Mouse (Mus musculus): ENCODE results near the gene Arsg. TPM values are rescaled to one million over a fixed set of nuclear protein-coding genes. Genes with fewer than 3 reads are reported as not detected.

The Arsg gene
- total RNA-seq, 2 experiments from 2014 or later = 1.4 to 1.5 TPM

DNA sequence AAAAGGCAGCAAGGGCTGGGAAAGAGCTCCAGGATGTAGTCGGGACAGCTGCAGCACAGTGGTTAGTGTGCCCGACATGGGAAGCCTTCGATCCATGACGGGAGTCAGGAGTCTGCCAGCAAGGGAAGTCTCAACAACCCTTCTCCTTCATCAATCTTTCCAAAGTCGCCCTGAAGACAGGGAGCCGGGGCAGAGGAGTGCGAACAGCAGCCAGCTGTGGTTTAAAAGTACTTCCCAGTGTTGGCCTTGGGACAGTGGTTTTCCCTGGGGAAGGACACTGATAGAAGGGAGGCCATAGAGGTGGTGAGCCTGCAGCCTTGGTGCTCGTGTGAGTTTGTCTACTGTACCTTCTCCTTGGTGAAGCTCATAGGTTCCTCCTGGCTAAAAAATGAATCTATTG lies 6.2 kb upstream of the Arsg start:
- ATAC-seq (replicated peaks; ENCODE audit: poor library complexity, severe bottlenecking) = no peak

DNA sequence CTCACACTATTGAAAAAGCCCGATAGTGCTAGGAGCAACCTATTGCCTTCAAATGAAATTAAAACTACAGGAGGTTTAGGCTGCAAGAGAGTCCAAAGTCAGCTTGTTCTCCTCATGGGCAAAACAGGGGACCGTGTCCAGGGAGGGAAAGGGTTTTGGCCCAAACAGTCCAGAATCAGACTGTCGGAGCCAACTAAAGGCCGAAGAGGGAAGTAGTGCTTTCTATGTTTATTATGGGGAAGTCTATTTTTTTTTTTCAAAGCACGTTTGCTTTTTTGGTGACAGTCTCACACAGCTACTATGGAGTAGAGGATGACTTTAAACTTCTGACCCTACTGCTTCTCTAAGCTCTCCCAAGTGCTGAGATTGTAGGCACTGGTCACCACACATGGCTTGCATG lies 5.0 kb upstream of the Arsg start:
- ATAC-seq (replicated peaks; ENCODE audit: poor library complexity, severe bottlenecking) = peak; percentile 28

GRCm38 (mm10) chr11:109470170-109470569 lies 3.0 kb upstream of the Arsg start:
- ATAC-seq (replicated peaks; ENCODE audit: poor library complexity, severe bottlenecking) = no peak

- no peak for ATAC-seq (replicated peaks; ENCODE audit: poor library complexity, severe bottlenecking)
Observed at GRCm38 (mm10) chr11:109470921-109471861, 2.0 kb upstream of the Arsg start.

DNA sequence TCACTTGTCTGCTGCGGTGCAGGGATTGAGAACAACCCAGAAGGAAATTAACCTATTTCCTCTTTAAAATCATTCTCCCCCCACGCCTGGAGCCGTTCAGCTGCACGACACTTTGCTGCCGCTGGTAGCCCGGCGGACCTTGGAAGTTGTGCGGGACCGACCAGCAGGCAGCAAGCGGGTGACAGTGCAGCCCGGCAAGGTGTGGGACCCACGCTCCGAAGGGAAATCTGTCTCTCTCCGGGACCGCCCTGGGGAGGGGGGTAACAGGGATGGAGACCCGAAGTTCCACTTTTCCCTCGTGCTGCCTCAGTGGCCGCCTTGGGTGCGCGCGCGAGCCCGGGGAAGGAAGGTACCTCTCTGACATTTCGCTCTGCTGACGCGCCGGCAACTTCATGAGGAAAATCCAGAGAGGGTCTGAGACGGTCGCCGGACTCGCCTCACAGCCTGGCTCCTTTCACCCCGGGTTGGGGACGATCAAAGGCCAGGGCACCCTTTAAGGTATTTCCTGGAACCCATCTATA lies 943 bp upstream of the Arsg start:
- peak; percentile 9 for ATAC-seq (replicated peaks; ENCODE audit: poor library complexity, severe bottlenecking)

GRCm38 (mm10) chr11:109472821-109473170 lies 378 bp upstream of the Arsg start:
- no peak for ATAC-seq (replicated peaks; ENCODE audit: poor library complexity, severe bottlenecking)

- peak; percentile 10 for ATAC-seq (replicated peaks; ENCODE audit: poor library complexity, severe bottlenecking)
Observed at GRCm38 (mm10) chr11:109474086-109474742, 1.0 kb downstream of the Arsg start.

GRCm38 (mm10) chr11:109474836-109475235 lies 1.7 kb downstream of the Arsg start:
- no peak for ATAC-seq (replicated peaks; ENCODE audit: poor library complexity, severe bottlenecking)

GRCm38 (mm10) chr11:109475717-109476116 lies 2.5 kb downstream of the Arsg start:
- ATAC-seq (replicated peaks; ENCODE audit: poor library complexity, severe bottlenecking) = no peak

- no peak for ATAC-seq (replicated peaks; ENCODE audit: poor library complexity, severe bottlenecking)
Observed at GRCm38 (mm10) chr11:109476241-109476640, 3.1 kb downstream of the Arsg start.

DNA sequence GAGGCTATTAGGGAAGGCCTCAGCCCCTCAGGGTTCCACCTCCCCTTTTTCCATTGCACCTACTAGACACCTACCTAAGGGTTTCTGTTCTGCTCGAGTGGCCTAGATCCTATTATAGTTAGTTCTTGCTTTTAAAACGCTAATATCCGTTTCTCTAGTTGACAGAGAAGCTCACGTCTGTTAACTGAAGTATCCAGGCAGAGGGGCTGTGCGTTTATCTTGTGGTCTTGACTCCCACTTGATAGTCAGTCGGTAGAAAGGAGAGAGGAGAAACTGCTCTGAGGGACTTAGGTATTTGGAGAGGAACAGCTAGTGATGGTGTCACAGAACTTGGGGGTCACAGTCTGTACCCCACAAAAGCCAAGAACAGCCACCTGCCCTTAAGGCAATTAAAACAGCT lies 3.5 kb downstream of the Arsg start:
- ATAC-seq (replicated peaks; ENCODE audit: poor library complexity, severe bottlenecking) = no peak

DNA sequence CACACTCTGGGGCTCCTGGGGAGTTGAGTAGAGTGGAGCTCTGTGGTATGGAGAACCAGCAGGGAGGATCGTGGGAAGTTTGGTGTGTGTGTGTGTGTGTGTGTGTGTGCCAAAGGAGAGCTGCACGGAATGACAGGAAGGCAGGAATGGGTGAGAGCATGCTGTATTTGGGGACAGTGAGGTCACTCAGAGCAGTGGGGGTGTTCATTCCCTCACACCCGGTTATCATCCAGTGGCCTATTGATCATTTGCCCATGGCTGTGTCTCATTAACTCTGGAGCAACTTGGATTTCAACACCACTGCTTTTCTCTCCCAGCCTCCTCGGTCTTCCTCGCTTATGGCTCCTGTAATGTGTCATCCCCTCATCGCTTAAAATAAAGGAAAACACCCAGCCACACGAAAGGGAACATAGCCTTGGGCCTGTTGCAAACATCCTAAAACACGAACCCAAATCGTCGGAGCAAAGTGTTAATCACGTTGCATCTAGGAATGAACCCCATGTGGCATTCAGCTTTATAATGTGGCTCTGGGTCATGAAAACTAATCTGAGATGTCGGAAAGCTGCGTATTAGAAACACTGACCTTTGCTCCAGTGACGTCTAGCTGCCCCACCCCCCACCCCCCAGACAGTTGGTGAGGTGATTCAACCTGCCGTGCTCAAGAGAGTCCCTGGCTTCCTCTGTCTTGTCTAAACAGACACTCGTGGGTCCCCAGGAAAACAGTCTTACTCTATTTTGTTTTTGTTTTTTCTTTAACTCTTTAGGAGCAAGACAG lies 4.6 kb downstream of the Arsg start:
- no peak for ATAC-seq (replicated peaks; ENCODE audit: poor library complexity, severe bottlenecking)

DNA sequence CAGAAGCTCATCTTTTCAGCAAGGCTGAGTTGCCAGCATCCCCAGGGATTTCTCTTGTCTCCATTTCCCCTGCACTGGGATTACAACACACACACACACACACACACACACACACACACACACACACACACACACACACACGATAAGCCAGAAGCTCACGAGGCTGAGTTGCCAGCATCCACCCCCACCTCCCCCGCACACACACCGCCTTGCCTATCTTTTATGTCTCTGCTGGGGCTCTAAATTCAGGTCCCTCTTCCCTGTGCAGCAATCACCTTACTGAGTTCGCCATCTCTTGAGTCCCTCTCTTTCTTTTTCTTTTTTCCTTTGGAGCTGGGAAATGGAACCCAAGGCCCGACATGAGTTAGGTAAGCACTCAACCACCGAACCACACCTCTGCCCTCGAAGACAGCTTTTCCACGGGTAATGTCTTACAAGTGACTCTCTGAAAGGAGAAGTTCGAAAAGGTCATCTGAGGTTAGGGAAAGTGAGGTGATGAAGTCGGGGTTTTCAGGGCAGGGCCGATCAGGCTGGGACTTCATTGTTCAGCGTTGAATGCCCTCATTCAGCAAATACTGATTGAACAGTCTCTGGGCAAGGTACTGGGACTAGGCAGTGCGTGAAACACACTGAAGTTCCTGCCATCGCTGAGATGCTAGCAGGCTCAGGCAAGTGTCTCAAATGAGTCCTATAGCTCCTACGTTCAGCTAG lies 6.6 kb downstream of the Arsg start:
- ATAC-seq (replicated peaks; ENCODE audit: poor library complexity, severe bottlenecking) = peak; percentile 80

GRCm38 (mm10) chr11:109480440-109480839 lies 7.3 kb downstream of the Arsg start:
- peak; percentile 85 for ATAC-seq (replicated peaks; ENCODE audit: poor library complexity, severe bottlenecking)

DNA sequence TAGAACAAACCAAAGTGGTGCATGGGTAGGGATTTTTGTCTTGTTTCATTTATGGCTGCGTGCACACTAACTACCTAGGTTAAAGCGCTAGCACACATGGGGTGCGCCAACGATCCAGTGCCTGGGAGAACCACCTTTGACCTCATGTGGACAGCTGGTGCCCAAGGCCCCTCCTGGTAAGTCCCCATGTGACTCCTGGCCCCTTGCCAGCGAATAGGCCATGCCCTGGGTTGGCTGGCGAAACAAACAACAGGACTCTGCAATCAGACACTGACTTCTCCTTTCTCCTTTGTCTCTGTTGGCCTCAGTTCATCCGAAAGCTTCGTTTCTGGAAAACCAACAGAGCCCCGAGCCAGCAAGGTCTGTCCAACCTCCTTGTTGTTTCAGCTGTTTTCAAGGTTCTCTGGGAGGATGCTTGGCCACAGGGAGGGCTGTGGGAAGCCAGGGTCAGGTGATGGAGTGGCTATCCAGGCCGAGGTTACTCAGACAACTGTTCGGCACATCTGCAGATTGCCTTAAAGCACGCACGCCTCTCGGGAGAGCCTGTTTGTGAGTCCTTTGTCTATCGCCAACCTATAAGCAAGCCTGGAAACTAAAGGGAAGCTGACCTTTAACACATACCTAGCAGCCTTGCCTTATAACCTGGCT lies 12.3 kb downstream of the Arsg start:
- ATAC-seq (replicated peaks; ENCODE audit: poor library complexity, severe bottlenecking) = peak; percentile 51

GRCm38 (mm10) chr11:109487111-109487510 lies 13.9 kb downstream of the Arsg start:
- no peak for ATAC-seq (replicated peaks; ENCODE audit: poor library complexity, severe bottlenecking)

DNA sequence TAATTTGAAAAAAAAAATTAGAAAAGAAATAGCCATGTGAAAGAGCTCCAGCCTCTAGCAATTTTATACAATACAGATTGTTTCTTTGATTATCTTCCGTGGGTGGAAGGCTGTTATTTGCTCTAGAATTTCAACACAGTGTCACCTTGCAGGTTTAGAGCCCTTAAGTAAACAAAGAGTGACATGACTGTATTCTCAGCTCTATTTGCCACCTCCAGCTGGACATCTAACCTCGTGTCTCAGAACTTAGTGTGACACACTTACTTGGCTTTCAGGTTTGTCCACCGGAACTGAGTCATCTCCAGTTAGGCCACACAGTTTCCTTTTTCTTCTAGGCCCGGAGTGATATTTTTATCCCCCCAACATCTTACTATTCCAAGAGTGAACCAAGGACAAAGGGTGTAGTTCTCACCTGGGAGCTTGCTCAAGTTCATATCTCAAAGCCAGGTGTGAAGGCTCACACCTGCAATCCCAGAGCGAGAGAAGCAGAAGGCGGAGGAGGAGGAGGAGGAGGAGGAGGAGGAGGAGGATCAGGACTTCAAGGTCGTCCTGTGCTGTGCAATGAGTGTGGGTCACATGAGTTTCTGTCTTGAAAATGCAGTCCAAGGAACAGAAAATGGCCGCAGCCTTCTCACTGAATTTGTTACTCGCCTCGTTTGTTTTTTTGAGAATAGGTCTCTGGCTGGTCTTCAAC lies 15.0 kb downstream of the Arsg start:
- peak; percentile 61 for ATAC-seq (replicated peaks; ENCODE audit: poor library complexity, severe bottlenecking)

GRCm38 (mm10) chr11:109489763-109490162 lies 16.6 kb downstream of the Arsg start:
- ATAC-seq (replicated peaks; ENCODE audit: poor library complexity, severe bottlenecking) = no peak

DNA sequence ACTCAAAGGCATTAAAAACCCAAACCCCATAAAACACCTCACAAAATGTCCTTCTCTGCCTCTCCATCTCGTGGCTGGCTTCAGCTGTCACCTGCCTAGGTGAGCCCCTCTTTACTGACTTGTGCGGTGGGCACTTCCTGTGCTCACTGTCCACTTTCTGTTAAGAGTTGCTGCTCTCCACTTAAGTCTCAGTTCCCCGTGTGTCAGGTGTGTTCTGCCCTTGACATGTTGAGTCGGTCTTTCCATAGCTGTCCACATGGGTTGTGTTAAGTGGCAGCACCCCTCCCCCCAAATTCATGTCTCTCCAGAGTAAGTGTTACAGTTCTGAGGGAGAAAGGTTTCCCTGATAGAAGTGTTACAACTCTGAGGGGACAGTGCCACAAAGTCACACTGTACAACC lies 18.7 kb downstream of the Arsg start:
- no peak for ATAC-seq (replicated peaks; ENCODE audit: poor library complexity, severe bottlenecking)

Data from granulocyte monocyte progenitor cell, adult 5-6 weeks (primary cell).